Comparison of ENCODE assay signal across 9 mouse cellular contexts in genomic region chr10:111248177-111248576, GRCm38 (mm10). TPM values are rescaled to one million over a fixed set of nuclear protein-coding genes. Genes with fewer than 3 reads are reported as not detected.
DNase-seq lines count a peak whose midpoint lies in the region; ATAC-seq and TF ChIP-seq lines count a peak whose summit lies in the region.
"Had no signal": no experiment of that assay in that cellular context is flagged by ENCODE, and none has a peak within 500 bp of the region (broad histone marks: within the 10 kb centered on the region; RNA-seq: fewer than 3 reads in every experiment).

No protein-coding gene starts in this region.

- no peak for ATAC-seq in hindbrain, embryonic 12.5 days (ENCODE audit: low FRiP score)
- no peak for ATAC-seq in midbrain, postnatal 0 days (ENCODE audit: low FRiP score)
- ATAC-seq in cerebellum, adult (ENCODE audit: insufficient number of reproducible peaks, low FRiP score, low TSS enrichment) = no peak

- WGBS in hindbrain, embryonic 12.5 days = 49% methylated on average over 6 of the region's 6 CpGs
- 21% methylated on average over 6 of the region's 6 CpGs for WGBS in midbrain, postnatal 0 days

- H3K4me3 ChIP-seq in hindbrain, embryonic 12.5 days = peak overlapping the region; percentile 10; the same call in 1 of the 2 replicates
- peak overlapping the region; percentile 30 for H3K4me3 ChIP-seq in midbrain, postnatal 0 days (ENCODE audit: low read depth, low read length)

- peak; percentile 23 for DNase-seq in heart, adult 11 months
- no peak for DNase-seq in heart, adult 9 months (ENCODE audit: low spot score in 2 of 2)
- DNase-seq in Muller cell, postnatal 12 days (ENCODE audit: inconsistent ontology term) = peak; percentile 36
- DNase-seq in midbrain, postnatal 0 days (ENCODE audit: low spot score) = peak; percentile 41
- no peak for DNase-seq in spleen, postnatal 36 days (ENCODE audit: low spot score in 2 of 2)
- no peak for DNase-seq in gastrocnemius, postnatal 4 days (ENCODE audit: low spot score in 2 of 2)
- DNase-seq: heart, postnatal 10 days had no signal

- no peaks in the 10 kb centered on the region for H3K36me3 ChIP-seq in hindbrain, embryonic 12.5 days
- no peaks in the 10 kb centered on the region for H3K36me3 ChIP-seq in midbrain, postnatal 0 days (ENCODE audit: insufficient read depth, low read length)

- 0 out of 2 replicates have a peak overlapping the region, but pooled peaks have one; percentile 15 for H3K4me2 ChIP-seq in hindbrain, embryonic 12.5 days (replicated peaks)
- peak overlapping the region; percentile 39 for H3K4me2 ChIP-seq in midbrain, postnatal 0 days (ENCODE audit: low read depth, low read length, poor library complexity, severe bottlenecking)

- no peaks in the 10 kb centered on the region for H3K9me3 ChIP-seq in hindbrain, embryonic 12.5 days (replicated peaks)
- no peaks in the 10 kb centered on the region for H3K9me3 ChIP-seq in midbrain, postnatal 0 days (ENCODE audit: low read length)

- peak overlapping the region; percentile 67 for H3K27ac ChIP-seq in hindbrain, embryonic 12.5 days
- no peak overlapping the region; the same call in 1 of the 2 replicates for H3K27ac ChIP-seq in midbrain, postnatal 0 days (ENCODE audit: low read depth, low read length)

- no peak for TF ChIP-seq CTCF in midbrain, postnatal 0 days (IDR thresholded peaks at IDR 0.05)

- H3K4me1 ChIP-seq in hindbrain, embryonic 12.5 days = 0 out of 2 replicates have a peak, but pooled peaks cover 2% of the 10 kb centered on the region
- H3K4me1 ChIP-seq in midbrain, postnatal 0 days (ENCODE audit: insufficient read depth, low read length) = no peaks in the 10 kb centered on the region

- no peak overlapping the region for H3K9ac ChIP-seq in hindbrain, embryonic 12.5 days
- peak overlapping the region; percentile 40 for H3K9ac ChIP-seq in midbrain, postnatal 0 days (replicated peaks; ENCODE audit: low read length, poor library complexity, severe bottlenecking)

- H3K27me3 ChIP-seq in hindbrain, embryonic 12.5 days = no peaks in the 10 kb centered on the region
- no peaks in the 10 kb centered on the region for H3K27me3 ChIP-seq in midbrain, postnatal 0 days (ENCODE audit: insufficient read depth, low read length)

RNA-seq across cellular contexts. Expression of gene Bbs10, which starts 50.3 kb away (rescaled TPM):
- polyA plus RNA-seq in hindbrain, embryonic 12.5 days (2016; fragmentation: Nextera tagmentation; extraction: Ambion mirVana) = 6.5 and 6.7 TPM in 2 replicates
- 3.8 and 6.0 TPM in 2 replicates for total RNA-seq in midbrain, postnatal 0 days (2014; rRNA removed)
- 1.5 and 2.7 TPM in 2 replicates for polyA plus RNA-seq in midbrain, postnatal 0 days (2015; fragmentation: Nextera tagmentation; extraction: Ambion mirVana)
- total RNA-seq in gastrocnemius, postnatal 4 days (2021) = 1 to 10 TPM; 3.2 to 3.5 TPM

Comparison
In these comparisons a context has a peak if more than half of its experiments do, and no peak if none do; other contexts are left out.
1. DNase-seq: peak in heart, adult 11 months (single experiment), Muller cell, postnatal 12 days (single experiment) and midbrain, postnatal 0 days (single experiment); none in heart, adult 9 months (0 of 2), spleen, postnatal 36 days (0 of 2) and gastrocnemius, postnatal 4 days (0 of 2).